Mouse (Mus musculus) gastrocnemius, postnatal 4 days (tissue): ENCODE measurements at regions not wholly inside any gene's neighbourhood (a gene's known extent, or its start where the extent isn't known, plus 50 kb on each side); places are given as distances from the start of the nearest gene placed in this dataset.

Experiments used
- DNase-seq, 2 experiments: peaks; one replicate each; pipeline ENCODE4 v3.0.0; 2021 to 2022; ENCODE audit warnings: low spot score in 2 of 2, mixed read lengths in 2 of 2

- no peak for DNase-seq
These were observed 230.3 kb downstream of the Parp8 start for GRCm38 (mm10) chr13:116795041-116795440.

- no peak for DNase-seq
These were observed 243.7 kb downstream of the Parp8 start for GRCm38 (mm10) chr13:116781616-116782015.

GRCm38 (mm10) chr13:116765491-116765890, 259.8 kb downstream of the Parp8 start:
- no peak for DNase-seq

- DNase-seq = no peak
These were observed 265.4 kb downstream of the Parp8 start for GRCm38 (mm10) chr13:116759912-116760311.

GRCm38 (mm10) chr13:116740825-116741224, 284.5 kb downstream of the Parp8 start:
- no peak for DNase-seq

- DNase-seq = no peak
These were observed 301.8 kb downstream of the Parp8 start for GRCm38 (mm10) chr13:116723361-116724153.

GRCm38 (mm10) chr13:116714809-116715208, 310.5 kb downstream of the Parp8 start:
- peak in 1 of 2 experiments; percentile 44 for DNase-seq

GRCm38 (mm10) chr13:116711866-116712593, 313.3 kb downstream of the Parp8 start:
- DNase-seq = peak; percentile 32 to 67

GRCm38 (mm10) chr13:116711148-116711865, 314.0 kb downstream of the Parp8 start:
- no peak for DNase-seq

- no peak for DNase-seq
These were observed 315.7 kb downstream of the Parp8 start for GRCm38 (mm10) chr13:116709671-116710070.

GRCm38 (mm10) chr13:116708846-116709245, 316.5 kb downstream of the Parp8 start:
- no peak for DNase-seq

GRCm38 (mm10) chr13:116708456-116708780, 316.9 kb downstream of the Parp8 start:
- DNase-seq = no peak

- no peak for DNase-seq
These were observed 317.5 kb downstream of the Parp8 start for GRCm38 (mm10) chr13:116707621-116708455.

GRCm38 (mm10) chr13:116706401-116707330, 318.7 kb downstream of the Parp8 start:
- no peak for DNase-seq

- DNase-seq = peak; percentile 24
These were observed 319.5 kb downstream of the Parp8 start for GRCm38 (mm10) chr13:116705611-116706386.

GRCm38 (mm10) chr13:116688714-116689113, 336.6 kb downstream of the Parp8 start:
- no peak for DNase-seq
